Comparison of ENCODE assay signal across 21 mouse cellular contexts in the genomic region with DNA sequence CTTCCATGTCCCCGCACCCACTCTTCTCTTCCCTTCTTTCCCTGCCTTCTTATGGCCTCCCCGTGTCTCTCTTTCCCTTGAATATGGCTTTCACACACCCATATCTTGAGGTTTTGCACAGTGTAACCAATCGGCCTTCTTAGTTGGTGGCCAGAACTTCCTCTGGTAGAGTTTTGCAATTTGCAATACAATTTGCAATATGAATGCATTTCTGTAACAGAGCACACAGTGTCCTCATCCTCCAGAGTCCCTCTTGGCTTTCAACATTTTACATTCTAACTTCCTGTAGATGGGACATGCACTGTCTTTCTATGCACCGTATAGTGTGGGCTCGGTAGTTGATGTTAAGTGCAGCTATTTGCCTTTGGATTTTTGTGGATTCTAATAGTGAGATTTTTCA.
A peak's percentile ranks its signal among the peaks of the same experiment; 100 is the strongest.
DNase-seq lines count a peak whose midpoint lies in the region; ATAC-seq and TF ChIP-seq lines count a peak whose summit lies in the region.
"Had no signal": no experiment of that assay in that cellular context is flagged by ENCODE, and none has a peak within 500 bp of the region (broad histone marks: within the 10 kb centered on the region; RNA-seq: fewer than 3 reads in every experiment).

No protein-coding gene starts in this region.

- no peak for TF ChIP-seq CTCF in kidney, adult 2 months (conservative IDR thresholded peaks at IDR 0.05; ENCODE audit: insufficient read depth, insufficient read length, low read depth, low read length)

- H3K4me1 ChIP-seq in liver, embryonic 16.5 days (ENCODE audit: control insufficient read depth, low read depth, low read length): no peaks in the 10 kb centered on the region
- H3K4me1 ChIP-seq in liver, embryonic 12.5 days: no peaks in the 10 kb centered on the region
- peaks cover 3% of the 10 kb centered on the region; the same call in 1 of the 2 replicates for H3K4me1 ChIP-seq in kidney, adult 2 months (ENCODE audit: control insufficient read depth, insufficient read depth, low read length)
- H3K4me1 ChIP-seq: embryonic facial prominence, embryonic 13.5 days; forebrain, embryonic 12.5 days; hindbrain, embryonic 15.5 days had no signal

- no peaks in the 10 kb centered on the region for H3K27me3 ChIP-seq in liver, embryonic 16.5 days (ENCODE audit: control insufficient read depth, insufficient read depth, low read depth, low read length)
- H3K27me3 ChIP-seq in liver, embryonic 12.5 days (replicated peaks): no peaks in the 10 kb centered on the region
- H3K27me3 ChIP-seq in kidney, adult 2 months (replicated peaks; ENCODE audit: control insufficient read depth, insufficient read depth, low read length): no peaks in the 10 kb centered on the region
- H3K27me3 ChIP-seq: embryonic facial prominence, embryonic 13.5 days; forebrain, embryonic 12.5 days; heart, embryonic 13.5 days; hindbrain, embryonic 15.5 days had no signal

- no peak overlapping the region for H3K4me2 ChIP-seq in liver, embryonic 16.5 days (ENCODE audit: low read depth, low read length)
- no peak overlapping the region for H3K4me2 ChIP-seq in liver, embryonic 12.5 days
- H3K4me2 ChIP-seq: embryonic facial prominence, embryonic 13.5 days; forebrain, embryonic 12.5 days; heart, embryonic 13.5 days; hindbrain, embryonic 15.5 days had no signal

- 66% methylated on average over 5 of the region's 5 CpGs for WGBS in liver, embryonic 16.5 days (ENCODE audit: insufficient replicate concordance)
- WGBS in liver, embryonic 12.5 days (ENCODE audit: insufficient replicate concordance): 62% methylated on average over 5 of the region's 5 CpGs
- 95% methylated on average over 5 of the region's 5 CpGs for WGBS in kidney, adult 2 months

- no peaks in the 10 kb centered on the region for H3K9me3 ChIP-seq in liver, embryonic 16.5 days (replicated peaks; ENCODE audit: control insufficient read depth, low read length)
- H3K9me3 ChIP-seq in liver, embryonic 12.5 days (replicated peaks): no peaks in the 10 kb centered on the region
- H3K9me3 ChIP-seq: embryonic facial prominence, embryonic 13.5 days; forebrain, embryonic 12.5 days; heart, embryonic 13.5 days; hindbrain, embryonic 15.5 days had no signal

- ATAC-seq in liver, embryonic 16.5 days (ENCODE audit: low read depth): peak; percentile 51
- no peak for ATAC-seq in liver, embryonic 12.5 days
- ATAC-seq in common myeloid progenitor, adult 5-6 weeks (replicated peaks; ENCODE audit: low read depth, poor library complexity, severe bottlenecking): 0 out of 2 replicates have a peak, but pooled peaks have one; percentile 25
- peak; percentile 68 for ATAC-seq in monocyte, adult 5-6 weeks (replicated peaks; ENCODE audit: insufficient number of reproducible peaks, low FRiP score, low TSS enrichment, poor library complexity, severe bottlenecking)
- ATAC-seq: forebrain, postnatal 0 days had no signal

- H3K27ac ChIP-seq in liver, embryonic 16.5 days (ENCODE audit: low read length): no peak overlapping the region
- no peak overlapping the region for H3K27ac ChIP-seq in liver, embryonic 12.5 days
- no peak overlapping the region for H3K27ac ChIP-seq in kidney, adult 2 months (ENCODE audit: insufficient read depth, low read depth, low read length)
- H3K27ac ChIP-seq: embryonic facial prominence, embryonic 13.5 days; forebrain, embryonic 12.5 days; gastrocnemius, adult 2 months; heart, embryonic 13.5 days; hindbrain, embryonic 15.5 days had no signal

- no peak overlapping the region for H3K4me3 ChIP-seq in liver, embryonic 16.5 days (ENCODE audit: low read depth, low read length)
- no peak overlapping the region for H3K4me3 ChIP-seq in liver, embryonic 12.5 days
- H3K4me3 ChIP-seq in kidney, adult 2 months (ENCODE audit: insufficient read depth, low read depth, low read length): no peak overlapping the region
- H3K4me3 ChIP-seq: embryonic facial prominence, embryonic 13.5 days; forebrain, embryonic 12.5 days; gastrocnemius, adult 2 months; heart, embryonic 13.5 days; hindbrain, embryonic 15.5 days had no signal

- H3K9ac ChIP-seq in liver, embryonic 16.5 days (ENCODE audit: low read depth, low read length): no peak overlapping the region
- H3K9ac ChIP-seq in liver, embryonic 12.5 days: no peak overlapping the region
- H3K9ac ChIP-seq: embryonic facial prominence, embryonic 13.5 days; forebrain, embryonic 12.5 days; forebrain, postnatal 0 days; heart, embryonic 13.5 days; hindbrain, embryonic 15.5 days had no signal

- H3K36me3 ChIP-seq in liver, embryonic 16.5 days (ENCODE audit: control insufficient read depth, insufficient read depth): no peaks in the 10 kb centered on the region
- no peaks in the 10 kb centered on the region for H3K36me3 ChIP-seq in liver, embryonic 12.5 days
- no peaks in the 10 kb centered on the region for H3K36me3 ChIP-seq in kidney, adult 2 months (ENCODE audit: control insufficient read depth, insufficient read depth, low read length)
- H3K36me3 ChIP-seq: embryonic facial prominence, embryonic 13.5 days; forebrain, embryonic 12.5 days; heart, embryonic 13.5 days; hindbrain, embryonic 15.5 days had no signal

- peak; percentile 1 for DNase-seq in 416B (ENCODE audit: low read depth)
- DNase-seq in ovary, postnatal 36 days (ENCODE audit: low spot score): no peak
- no peak for DNase-seq in kidney, adult 2 months
- DNase-seq: adrenal gland, adult 8-10 months; adrenal gland, postnatal 36 days; cerebellum, adult 11-12 months; cerebellum, adult 9-10 months; cerebellum, postnatal 25 days; forebrain, postnatal 0 days; gastrocnemius, adult 2 months; gastrocnemius, postnatal 25 days; heart, adult 11 months; heart, postnatal 36 days had no signal

- no peak for TF ChIP-seq POLR2A in kidney, adult 2 months (IDR thresholded peaks at IDR 0.05; ENCODE audit: low read depth, low read length)
